Mouse (Mus musculus) granulocyte monocyte progenitor cell, adult 5-6 weeks (primary cell): ENCODE measurements around the gene Ppm1a. TPM values are rescaled to one million over a fixed set of nuclear protein-coding genes. Genes with fewer than 3 reads are reported as not detected.
A peak's percentile ranks its signal among the peaks of the same experiment; 100 is the strongest.
"Not testable (repeated sequence)": the region's sequence is repeated elsewhere in the genome, so short reads cannot be mapped to it uniquely, and the experiment has no call there.

Experiments used
- ATAC-seq: replicated peaks from 2 replicates; pipeline ENCODE4 v1.8.0; 2016; ENCODE audit warnings: mild to moderate bottlenecking, moderate TSS enrichment, inconsistent platforms; ENCODE audit not compliant: poor library complexity, severe bottlenecking
- total RNA-seq, 2 experiments: library from RNA; stranded (forward) in 1 of 2; stranded (reverse) in 1 of 2; fragments of 200-712, 200-1000 nt in 1 of 2; fragments of >200 nt in 1 of 2; fragmentation: Nextera tagmentation in 1 of 2; gene quantifications; 2 replicates each; pipeline ENCODE4 v1.2.3; 2014 to 2017

Ppm1a gene
- total RNA-seq, 2 experiments from 2014 or later, result 63.6 to 104 TPM

DNA sequence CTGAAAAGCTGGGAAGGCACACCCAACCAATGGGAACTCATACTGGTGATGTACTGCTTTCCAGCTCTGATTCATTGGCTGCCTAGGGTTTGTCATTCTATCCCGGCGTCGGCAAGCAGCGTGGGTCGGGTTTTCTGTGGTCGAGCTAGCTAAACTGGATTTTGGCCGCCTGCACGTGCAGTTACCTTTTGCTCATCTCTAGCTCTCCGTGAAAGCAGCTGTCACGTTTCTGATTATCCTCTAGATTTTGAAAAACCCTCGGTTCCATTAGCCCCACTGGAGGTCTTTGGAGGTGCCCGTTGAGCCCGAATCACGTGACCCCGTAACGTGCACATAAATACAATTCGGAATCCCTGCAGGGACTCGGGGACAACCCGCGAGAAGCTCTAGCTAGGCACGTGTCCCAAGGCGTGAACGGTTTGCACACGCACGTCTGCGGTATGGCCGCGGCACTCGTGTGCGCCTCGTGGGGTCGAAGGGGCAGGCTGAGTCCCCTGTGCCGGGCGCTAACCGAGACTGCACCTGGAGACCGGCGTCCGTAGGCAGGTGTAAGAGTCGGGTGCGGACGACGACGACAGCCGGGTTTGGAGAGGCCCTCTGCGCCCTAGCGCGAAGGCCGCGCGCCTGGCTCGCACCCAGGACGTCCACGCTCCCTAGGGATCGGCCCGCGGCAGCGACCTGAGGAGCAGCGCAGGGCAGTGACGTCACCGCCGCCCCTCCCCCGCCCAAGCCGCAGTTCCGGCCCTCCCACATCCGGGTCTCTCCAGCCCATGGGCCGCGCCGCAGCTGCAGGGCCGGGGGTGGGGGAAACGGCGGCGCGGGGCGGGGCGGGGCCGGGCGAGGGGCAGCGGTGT lies 3.3 kb downstream of the Ppm1a start:
- peak; percentile 81 for ATAC-seq

- ATAC-seq, result no peak
Measured at GRCm38 (mm10) chr12:72761230-72761648, 4.0 kb downstream of the Ppm1a start.

DNA sequence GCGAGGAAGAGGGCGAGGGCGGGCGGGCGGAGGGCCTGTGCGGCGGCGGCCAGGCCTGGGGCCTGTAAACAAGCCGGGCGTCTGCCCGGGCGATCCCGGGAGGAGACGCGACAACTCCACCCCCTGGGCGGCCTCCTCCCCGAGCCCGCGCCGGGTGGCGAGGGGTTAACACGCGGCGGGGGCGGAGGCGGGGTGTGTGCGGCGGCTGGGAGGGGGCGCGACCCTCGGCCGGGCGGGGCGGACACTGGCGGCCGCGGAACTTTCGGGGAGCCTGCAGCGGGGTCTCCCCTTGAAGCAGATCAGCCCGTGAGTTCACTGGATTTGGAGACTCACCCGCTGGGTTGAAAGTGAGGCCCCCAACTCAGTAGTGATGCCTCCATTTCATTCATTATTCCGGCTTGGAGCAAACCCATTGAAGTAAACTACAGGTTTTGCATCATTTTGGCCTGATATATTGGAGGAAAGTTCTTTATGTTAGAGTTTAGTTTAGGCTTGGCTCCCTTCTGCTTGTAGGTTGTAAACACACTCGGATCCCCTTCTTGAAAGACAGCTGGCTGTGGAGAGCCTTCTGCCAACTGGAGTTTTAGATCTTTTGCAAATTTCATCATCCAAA lies 4.5 kb downstream of the Ppm1a start:
- peak; percentile 25 for ATAC-seq

GRCm38 (mm10) chr12:72762502-72762901 lies 5.2 kb downstream of the Ppm1a start:
- no peak for ATAC-seq

GRCm38 (mm10) chr12:72763156-72763555 lies 5.9 kb downstream of the Ppm1a start:
- ATAC-seq, result no peak

- ATAC-seq, result 0 out of 2 replicates have a peak, but pooled peaks have one; percentile 23
Measured at GRCm38 (mm10) chr12:72767809-72768208, 10.6 kb downstream of the Ppm1a start.

DNA sequence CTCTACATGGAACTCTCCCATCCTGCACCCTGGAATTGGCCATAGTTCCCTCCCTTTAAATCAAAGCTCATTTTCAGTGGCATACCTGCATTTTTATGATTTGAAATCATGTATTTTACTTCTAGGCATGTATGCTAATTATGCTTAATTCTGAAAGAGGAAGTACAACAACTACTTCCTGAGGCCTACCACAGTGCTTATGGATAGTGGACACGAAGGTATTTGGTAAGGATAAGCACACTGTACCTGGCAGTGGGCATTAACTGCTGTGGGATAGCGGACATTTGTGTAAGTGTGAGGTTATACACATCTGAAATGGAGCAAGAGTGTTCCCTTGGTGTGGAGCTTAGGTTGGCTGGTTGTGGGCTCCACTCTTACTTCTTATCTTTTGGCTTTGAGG lies 11.0 kb downstream of the Ppm1a start:
- ATAC-seq, result peak; percentile 95

- ATAC-seq, result no peak
Measured at GRCm38 (mm10) chr12:72769546-72770230, 12.4 kb downstream of the Ppm1a start.

DNA sequence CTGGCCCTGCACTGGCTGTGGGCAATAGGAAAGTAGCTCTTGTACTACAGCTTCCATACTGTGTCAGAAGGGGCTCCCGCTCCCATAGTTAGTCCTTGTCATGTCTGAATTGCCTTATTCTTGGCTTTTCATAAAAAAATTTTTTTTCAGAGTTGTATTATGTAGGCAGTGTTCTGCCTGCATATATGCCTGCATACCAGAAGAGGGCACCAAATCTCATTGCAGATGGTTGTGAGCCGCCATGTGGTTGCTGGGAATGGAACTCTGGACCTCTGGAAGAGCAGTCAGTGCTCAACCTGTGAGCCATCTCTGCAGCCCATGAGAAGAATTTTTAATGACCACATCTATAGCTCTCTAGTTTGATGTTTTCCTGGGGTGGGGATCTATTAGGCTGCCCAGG lies 13.9 kb downstream of the Ppm1a start:
- no peak for ATAC-seq

GRCm38 (mm10) chr12:72771711-72772110 lies 14.5 kb downstream of the Ppm1a start:
- ATAC-seq, result no peak

DNA sequence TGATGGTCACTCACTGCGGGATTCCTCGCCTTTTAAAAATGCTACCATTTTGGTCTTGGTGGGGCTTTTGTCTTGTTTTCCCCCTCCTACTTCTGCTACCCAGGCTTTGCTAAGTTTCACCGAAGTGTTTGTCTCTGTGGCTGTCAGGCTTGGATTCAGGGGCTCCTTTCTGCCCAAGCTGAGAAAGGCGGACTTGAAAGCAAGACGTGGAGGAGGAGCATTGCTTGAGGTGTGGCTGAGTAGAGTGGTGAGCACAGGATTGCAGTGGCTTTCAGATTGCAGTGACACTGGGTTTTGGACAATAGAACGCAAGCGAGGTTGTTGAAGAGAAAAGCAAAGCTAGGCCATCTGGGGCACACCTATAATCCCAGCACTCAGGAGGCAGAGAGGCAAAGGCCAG lies 16.7 kb downstream of the Ppm1a start:
- no peak for ATAC-seq

DNA sequence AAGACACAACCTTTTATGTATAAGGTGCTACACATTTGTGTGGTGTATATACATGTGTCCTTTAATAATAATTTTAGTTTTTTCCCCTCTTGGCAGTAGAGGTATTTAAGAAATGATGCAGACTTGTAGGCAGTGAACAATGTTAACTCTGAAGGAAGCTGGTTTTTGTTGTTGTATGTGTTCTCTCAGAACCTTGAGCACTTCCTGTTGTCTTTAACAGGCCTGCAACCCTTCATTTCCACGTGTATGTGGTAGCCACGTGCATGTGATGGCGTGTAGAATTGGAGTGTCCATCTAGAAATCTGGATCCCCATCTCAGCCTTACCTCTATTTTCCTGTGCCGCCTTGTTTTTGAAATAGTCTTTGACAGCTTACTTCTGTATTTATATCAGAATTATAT lies 20.0 kb downstream of the Ppm1a start:
- ATAC-seq, result no peak

DNA sequence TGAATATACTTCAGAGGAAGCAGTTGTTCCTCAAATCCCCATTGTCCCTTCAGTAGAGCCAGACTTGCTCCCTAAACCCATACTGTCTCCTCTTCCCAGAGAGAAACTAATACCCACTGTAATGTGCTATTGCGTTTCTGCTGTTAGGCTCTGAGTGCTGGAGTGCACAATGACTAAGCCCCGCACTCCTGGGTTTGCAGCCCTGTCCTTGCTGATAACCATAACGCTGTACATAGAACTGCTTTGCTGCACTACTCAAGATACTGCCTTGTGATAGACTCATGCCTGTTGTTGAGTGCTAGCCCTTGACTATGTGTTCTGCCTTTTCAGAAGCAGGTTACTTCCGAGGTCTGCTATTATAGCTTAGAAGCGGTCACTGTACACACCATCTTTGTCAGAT lies 22.9 kb downstream of the Ppm1a start:
- no peak for ATAC-seq

- not testable (repeated sequence) for ATAC-seq
Measured at GRCm38 (mm10) chr12:72782786-72783185, 25.5 kb downstream of the Ppm1a start.

DNA sequence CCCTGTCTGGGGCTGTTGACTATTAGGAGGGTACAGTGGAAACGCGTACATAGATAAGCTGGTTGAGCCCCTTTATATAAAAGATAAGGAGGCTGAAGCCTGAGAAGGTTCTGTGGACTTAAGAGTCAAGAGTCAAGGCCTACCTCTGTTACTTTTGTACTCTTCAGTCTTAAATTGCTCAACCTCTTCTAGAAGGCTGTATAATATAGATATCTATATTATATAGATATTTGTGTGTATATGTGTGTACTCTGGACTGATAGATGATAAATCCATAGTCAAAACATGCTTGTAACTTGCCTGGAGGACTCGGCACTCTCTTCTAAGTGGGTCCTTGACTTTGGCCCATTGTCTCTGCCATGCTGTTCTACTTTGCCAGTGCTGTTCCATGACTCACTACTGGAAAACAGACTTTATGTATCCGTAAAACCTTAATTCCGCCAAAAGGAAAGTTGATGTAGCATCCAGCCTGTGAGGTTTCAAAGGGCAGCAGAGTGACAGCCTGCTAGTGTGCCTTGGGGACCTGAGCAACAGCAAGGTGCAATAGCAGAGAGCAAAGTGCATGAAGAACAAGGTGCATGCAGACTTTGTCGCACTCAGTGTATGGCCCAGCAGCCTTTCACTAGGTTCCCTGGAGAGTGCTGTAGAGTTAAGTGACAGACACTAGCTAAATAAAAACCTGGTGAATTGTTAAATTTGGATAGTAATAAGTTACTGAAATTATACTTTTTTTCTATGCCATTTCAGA lies 28.1 kb downstream of the Ppm1a start:
- no peak for ATAC-seq

DNA sequence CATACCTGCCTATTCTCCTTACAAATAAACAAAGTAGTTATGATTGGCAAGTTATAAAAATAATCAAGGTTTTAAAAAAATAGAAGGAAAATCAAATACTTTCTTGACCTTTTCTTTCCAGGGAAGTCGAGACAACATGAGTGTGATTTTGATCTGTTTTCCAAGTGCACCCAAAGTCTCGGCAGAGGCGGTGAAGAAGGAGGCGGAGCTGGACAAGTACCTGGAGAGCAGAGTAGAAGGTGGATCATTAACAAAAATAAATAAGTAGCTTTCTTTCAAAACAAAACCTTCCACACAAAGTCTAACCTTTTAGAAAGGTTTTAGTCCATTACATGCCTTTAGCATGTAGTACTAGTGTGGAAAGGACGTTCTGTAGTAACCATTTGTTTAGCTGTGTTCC lies 29.3 kb downstream of the Ppm1a start:
- ATAC-seq, result no peak

- no peak for ATAC-seq
Measured at GRCm38 (mm10) chr12:72786986-72787385, 29.7 kb downstream of the Ppm1a start.

- no peak for ATAC-seq
Measured at GRCm38 (mm10) chr12:72790538-72790937, 33.3 kb downstream of the Ppm1a start.

DNA sequence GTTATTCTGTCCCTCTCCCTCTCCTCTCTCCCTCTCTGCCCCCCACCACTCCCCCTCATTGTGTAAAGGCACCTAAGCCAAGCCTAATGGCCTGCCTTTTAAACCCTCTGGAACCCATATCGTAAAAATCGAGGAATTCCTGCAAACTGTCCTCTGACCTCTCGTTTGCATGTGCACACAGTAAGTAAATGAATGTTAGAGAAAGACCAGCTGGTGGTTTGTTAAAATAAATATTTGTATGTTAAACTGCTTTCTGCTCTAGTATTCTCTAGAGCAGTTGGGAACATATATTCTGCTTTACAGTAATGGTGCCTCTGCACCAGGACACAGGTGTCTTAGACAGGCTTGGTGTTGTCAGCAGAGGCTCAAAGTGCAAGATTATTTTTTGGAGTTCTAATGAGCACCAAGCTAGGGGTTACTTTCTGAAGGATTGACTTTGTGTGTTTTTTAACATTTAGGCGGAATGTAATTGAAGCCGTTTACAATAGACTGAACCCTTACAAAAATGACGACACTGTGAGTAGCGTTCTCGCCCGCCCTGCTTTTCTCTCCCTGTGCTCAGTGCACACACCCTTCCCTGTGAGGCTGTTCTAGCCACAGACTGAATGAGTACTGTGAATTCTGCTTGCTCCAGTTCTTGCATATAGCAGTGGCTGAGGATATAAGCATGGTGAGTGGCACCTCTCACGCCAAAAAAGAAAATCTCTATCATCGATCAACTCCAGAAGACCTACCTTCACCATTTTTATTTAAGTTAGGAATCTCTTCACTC lies 35.3 kb downstream of the Ppm1a start:
- ATAC-seq, result no peak

GRCm38 (mm10) chr12:72793983-72794382 lies 36.7 kb downstream of the Ppm1a start:
- ATAC-seq, result no peak
